ENCODE assay signal across 18 mouse cellular contexts in genomic region chr1:184428612-184429011, GRCm38 (mm10).
"Had no signal": no experiment of that assay in that cellular context is flagged by ENCODE, and none has a peak within 500 bp of the region (broad histone marks: within the 10 kb centered on the region; RNA-seq: fewer than 3 reads in every experiment).

No protein-coding gene starts in this region.

- H3K4me2 ChIP-seq: limb, embryonic 12.5 days; limb, embryonic 15.5 days; liver, embryonic 11.5 days; lung, embryonic 14.5 days; midbrain, embryonic 13.5 days; neural tube, embryonic 12.5 days had no signal

- H3K27ac ChIP-seq: limb, embryonic 12.5 days; limb, embryonic 15.5 days; liver, embryonic 14.5 days; macrophage; midbrain, embryonic 10.5 days; midbrain, embryonic 13.5 days; neural tube, embryonic 12.5 days; stomach, postnatal 0 days had no signal

- H3K9ac ChIP-seq: limb, embryonic 12.5 days; limb, embryonic 15.5 days; liver, embryonic 14.5 days; liver, postnatal 0 days; lung, embryonic 14.5 days; midbrain, embryonic 13.5 days; neural tube, embryonic 12.5 days had no signal

- H3K4me3 ChIP-seq: limb, embryonic 12.5 days; limb, embryonic 15.5 days; midbrain, embryonic 10.5 days; midbrain, embryonic 13.5 days; myocyte; neural tube, embryonic 12.5 days had no signal

- ATAC-seq: liver, postnatal 0 days; midbrain, embryonic 13.5 days; midbrain, embryonic 16.5 days had no signal

- H3K9me3 ChIP-seq: limb, embryonic 12.5 days; limb, embryonic 15.5 days; midbrain, embryonic 10.5 days; midbrain, embryonic 13.5 days; neural tube, embryonic 12.5 days had no signal

- H3K27me3 ChIP-seq: limb, embryonic 15.5 days; midbrain, embryonic 13.5 days; neural tube, embryonic 12.5 days had no signal

- H3K4me1 ChIP-seq: limb, embryonic 12.5 days; limb, embryonic 15.5 days; midbrain, embryonic 10.5 days; midbrain, embryonic 13.5 days; neural tube, embryonic 12.5 days had no signal

- DNase-seq: kidney, postnatal 4 days; left cerebral cortex, postnatal 4 days; liver, postnatal 0 days; retina, postnatal 1 day; thymus, adult 2 months; thymus, postnatal 25 days had no signal

- H3K36me3 ChIP-seq: limb, embryonic 12.5 days; limb, embryonic 15.5 days; midbrain, embryonic 10.5 days; midbrain, embryonic 13.5 days; neural tube, embryonic 12.5 days had no signal
